Mouse (Mus musculus) C2C12 (cell line): ENCODE measurements around the gene Lrrn4cl. TPM values are rescaled to one million over a fixed set of nuclear protein-coding genes. Genes with fewer than 3 reads are reported as not detected.

Experiments used
- H3K27me3 ChIP-seq: one replicate; pipeline ENCODE4 v1.6.1; 2011; ENCODE audit not compliant: control insufficient read depth, insufficient read depth, insufficient read length
- H3K36me3 ChIP-seq: one replicate; pipeline ENCODE4 v1.6.1; 2011; ENCODE audit not compliant: control insufficient read depth, insufficient read depth
- H3K4me3 ChIP-seq: one replicate; pipeline ENCODE4 v1.5.1; 2011; ENCODE audit warnings: mild to moderate bottlenecking, control low read depth; ENCODE audit not compliant: poor library complexity, insufficient read depth, severe bottlenecking
- H3K79me2 ChIP-seq: one replicate; pipeline ENCODE4 v1.6.1; 2011; ENCODE audit not compliant: control insufficient read depth, insufficient read depth
- H3K79me3 ChIP-seq: one replicate; pipeline ENCODE4 v1.6.1; 2011; ENCODE audit warnings: low read depth, control low read depth
- H3ac ChIP-seq: one replicate; pipeline ENCODE3; 2011; ENCODE audit warnings: low read depth; ENCODE audit not compliant: control insufficient read depth, insufficient read length
- CEBPB ChIP-seq: IDR thresholded peaks from one replicate; pipeline ENCODE4 v1.6.1; 2011; ENCODE audit warnings: low read depth, mild to moderate bottlenecking, control low read depth, moderate library complexity
- CTCF ChIP-seq: IDR thresholded peaks from one replicate; pipeline ENCODE4 v1.5.1; 2011; ENCODE audit not compliant: control insufficient read depth, insufficient read depth, insufficient read length
- FOSL1 ChIP-seq: IDR thresholded peaks from one replicate; pipeline ENCODE4 v1.8.0; 2011; ENCODE audit warnings: mild to moderate bottlenecking, low read length; ENCODE audit not compliant: poor library complexity, insufficient read depth, severe bottlenecking
- MAX ChIP-seq: IDR thresholded peaks from one replicate; pipeline ENCODE4 v1.6.1; 2011; ENCODE audit warnings: mild to moderate bottlenecking, control low read depth
- MYOD1 ChIP-seq: IDR thresholded peaks from one replicate; pipeline ENCODE4 v1.6.1; 2011; ENCODE audit warnings: low read depth; ENCODE audit not compliant: control insufficient read depth, insufficient read length
- MYOG ChIP-seq: IDR thresholded peaks from one replicate; pipeline ENCODE4 v1.6.1; 2011; ENCODE audit not compliant: control insufficient read depth, insufficient read length; ENCODE audit errors: extremely low read depth
- USF1 ChIP-seq: IDR thresholded peaks from one replicate; pipeline ENCODE4 v1.6.1; 2011; ENCODE audit warnings: low read depth, mild to moderate bottlenecking, control low read depth, moderate library complexity
- polyA plus RNA-seq: library from polyadenylated mRNA; unstranded; fragments of >200 nt; fragmentation: generic; extraction: Trizol; gene quantifications from one replicate; pipeline ENCODE4 v1.2.1, GENCODE M21; 2012; ENCODE audit warnings: missing spikeins

Lrrn4cl gene
- polyA plus RNA-seq, 1 experiment, result 0.25 TPM

GRCm38 (mm10) chr19:8839908-8840791 lies 10.4 kb upstream of the Lrrn4cl start:
- no peak overlapping the region for H3ac ChIP-seq
- peaks cover 58% of the 10 kb centered on the region for H3K36me3 ChIP-seq
- no peaks in the 10 kb centered on the region for H3K79me2 ChIP-seq
- no peak for TF ChIP-seq MYOG
- H3K27me3 ChIP-seq, result no peaks in the 10 kb centered on the region
- H3K79me3 ChIP-seq, result no peaks in the 10 kb centered on the region
- H3K4me3 ChIP-seq, result no peak overlapping the region

- H3K36me3 ChIP-seq, result peaks cover 58% of the 10 kb centered on the region
- H3K79me3 ChIP-seq, result no peaks in the 10 kb centered on the region
- no peaks in the 10 kb centered on the region for H3K27me3 ChIP-seq
- no peaks in the 10 kb centered on the region for H3K79me2 ChIP-seq
- no peak for TF ChIP-seq FOSL1
- no peak for TF ChIP-seq CTCF
- no peak for TF ChIP-seq USF1
- TF ChIP-seq MYOG, result no peak
- no peak for TF ChIP-seq MAX
- no peak for TF ChIP-seq CEBPB
- TF ChIP-seq MYOD1, result no peak
- no peak overlapping the region for H3K4me3 ChIP-seq
- H3ac ChIP-seq, result no peak overlapping the region
Measured at GRCm38 (mm10) chr19:8841012-8841411, 9.6 kb upstream of the Lrrn4cl start.

GRCm38 (mm10) chr19:8842961-8843360 lies 7.6 kb upstream of the Lrrn4cl start:
- Histone ChIP-seq H3K79me2 (no peaks in the 10 kb centered on the region), H3K4me3 (no peak overlapping the region), H3K79me3 (no peaks in the 10 kb centered on the region), H3K36me3 (peaks cover 66% of the 10 kb centered on the region), H3ac (no peak overlapping the region), H3K27me3 (no peaks in the 10 kb centered on the region)
- TF ChIP-seq USF1 (no peak), MYOD1 (no peak), FOSL1 (no peak), CTCF (no peak), MAX (no peak), MYOG (no peak), CEBPB (no peak)

GRCm38 (mm10) chr19:8844371-8845129 lies 6.0 kb upstream of the Lrrn4cl start:
- Histone ChIP-seq H3K79me2 (no peaks in the 10 kb centered on the region), H3K27me3 (no peaks in the 10 kb centered on the region), H3K36me3 (peaks cover 64% of the 10 kb centered on the region), H3ac (no peak overlapping the region), H3K4me3 (no peak overlapping the region), H3K79me3 (no peaks in the 10 kb centered on the region)
- no peak for TF ChIP-seq CTCF
- TF ChIP-seq FOSL1, result no peak
- peak; percentile 15 for TF ChIP-seq CEBPB

- TF ChIP-seq MYOD1 (no peak), MAX (no peak), USF1 (no peak), CEBPB (no peak), CTCF (no peak), FOSL1 (no peak), MYOG (no peak)
- no peak overlapping the region for H3K4me3 ChIP-seq
- H3K79me3 ChIP-seq, result no peaks in the 10 kb centered on the region
- peaks cover 37% of the 10 kb centered on the region for H3K36me3 ChIP-seq
- H3ac ChIP-seq, result no peak overlapping the region
- no peaks in the 10 kb centered on the region for H3K79me2 ChIP-seq
- no peaks in the 10 kb centered on the region for H3K27me3 ChIP-seq
Measured at GRCm38 (mm10) chr19:8848356-8848755, 2.2 kb upstream of the Lrrn4cl start.
